Mouse (Mus musculus): ENCODE results near the gene Mfsd4b3.

Gene Mfsd4b3

DNA sequence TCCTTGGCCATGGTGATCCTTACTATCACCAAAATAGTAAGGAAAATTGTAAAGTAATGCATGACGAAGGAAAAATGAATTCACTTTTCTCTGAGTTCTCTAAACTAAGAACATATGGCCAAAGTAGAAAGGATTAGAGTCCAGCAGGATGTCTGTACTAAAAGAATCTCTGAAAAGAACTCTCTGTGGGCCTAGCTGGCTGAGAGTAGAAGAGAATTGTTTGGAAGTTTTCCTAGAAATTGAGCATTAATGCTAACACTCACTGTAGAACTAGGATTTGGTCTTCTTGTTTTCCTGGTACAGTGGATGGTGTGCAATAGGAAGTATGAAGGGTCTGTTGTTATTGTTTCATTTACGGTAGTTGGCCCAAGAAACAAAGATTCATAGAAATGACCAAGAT, 4.8 kb downstream of the Mfsd4b3 start:
- TF ChIP-seq GATA4 (IDR thresholded peaks at IDR 0.05; ENCODE audit: insufficient replicate concordance, low read length) = no peak

DNA sequence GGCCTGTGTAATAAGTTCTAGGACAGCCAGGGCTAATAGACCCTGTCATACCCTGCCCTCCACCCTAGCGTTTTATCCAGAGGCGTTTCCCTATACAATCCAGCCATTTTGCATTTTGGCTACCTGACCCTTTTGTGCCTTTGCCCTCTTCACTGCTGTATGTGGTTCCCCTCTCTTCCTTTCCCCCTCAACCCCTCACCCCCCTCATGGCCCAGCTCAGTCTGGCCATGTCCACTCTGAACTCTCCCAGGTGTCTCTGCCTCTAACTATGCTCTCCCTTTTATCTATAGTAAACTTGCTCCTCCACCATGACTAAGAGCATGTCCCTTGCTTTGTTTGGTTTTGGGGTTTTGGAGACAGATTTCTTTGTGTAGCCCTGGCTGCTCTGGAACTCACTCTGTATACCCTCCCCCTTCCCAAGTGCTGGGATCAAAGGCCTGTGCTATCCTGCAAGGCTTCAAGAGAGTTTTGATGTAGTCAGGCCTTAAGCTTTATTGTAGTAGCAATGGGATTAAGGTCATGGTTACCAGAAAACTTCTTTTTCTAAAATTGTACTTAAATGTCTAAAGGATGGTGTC, 10.5 kb downstream of the Mfsd4b3 start:
- no peak for TF ChIP-seq GATA4 (IDR thresholded peaks at IDR 0.05; ENCODE audit: insufficient replicate concordance, low read length)

DNA sequence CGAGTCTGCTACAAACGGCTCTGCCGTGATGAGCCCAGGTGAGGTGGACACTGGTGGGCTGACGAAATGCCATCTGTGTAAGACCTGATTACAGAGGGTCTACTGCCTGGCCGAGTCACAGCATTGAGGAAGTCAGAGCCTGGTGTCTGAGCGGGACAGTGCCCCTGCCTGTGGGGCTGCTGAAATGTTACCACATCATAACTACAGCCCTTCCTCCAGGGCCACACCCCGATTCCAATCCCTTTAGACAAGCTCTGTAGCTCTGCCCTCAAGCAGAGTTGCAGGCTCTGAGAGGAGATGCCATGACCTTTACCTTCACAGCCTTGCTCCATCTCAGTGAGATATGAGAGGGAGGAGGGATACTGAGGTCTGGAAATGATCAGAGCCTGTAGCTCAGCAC, 23.4 kb downstream of the Mfsd4b3 start:
- TF ChIP-seq GATA4 (IDR thresholded peaks at IDR 0.05; ENCODE audit: insufficient replicate concordance, low read length) = no peak

DNA sequence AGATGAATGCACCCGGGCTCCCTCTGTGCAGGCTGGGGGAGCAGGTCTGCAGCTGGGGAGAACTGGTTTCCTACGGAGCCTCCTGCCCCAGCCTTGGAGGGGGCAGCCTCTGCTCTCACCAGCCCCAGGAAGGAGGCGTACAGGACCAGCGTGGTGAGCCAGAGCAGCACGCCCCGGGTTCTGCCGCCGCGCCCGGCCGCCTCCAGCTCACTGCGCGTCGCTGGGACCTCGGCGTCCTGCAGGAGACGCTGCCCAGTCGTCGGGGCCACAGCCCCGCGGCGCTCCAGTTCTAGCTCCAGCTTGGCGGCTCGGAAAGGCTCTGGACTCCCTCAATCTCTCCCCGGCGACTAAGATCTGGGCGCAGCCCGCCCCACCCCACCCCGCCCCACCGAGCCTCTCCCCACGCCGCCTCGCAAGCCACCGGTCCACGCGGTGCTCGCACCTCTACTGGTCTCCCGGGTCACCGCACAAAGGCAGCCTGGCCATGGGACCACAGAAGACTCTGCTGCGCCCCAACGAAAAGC, 33.3 kb downstream of the Mfsd4b3 start, which contains the start of gene Mfsd4b2:
TSS of gene Mfsd4b2 (minus strand) at position 308 of the 524 bp plus-strand sequence.
- no peak for TF ChIP-seq GATA4 (IDR thresholded peaks at IDR 0.05; ENCODE audit: insufficient replicate concordance, low read length)

DNA sequence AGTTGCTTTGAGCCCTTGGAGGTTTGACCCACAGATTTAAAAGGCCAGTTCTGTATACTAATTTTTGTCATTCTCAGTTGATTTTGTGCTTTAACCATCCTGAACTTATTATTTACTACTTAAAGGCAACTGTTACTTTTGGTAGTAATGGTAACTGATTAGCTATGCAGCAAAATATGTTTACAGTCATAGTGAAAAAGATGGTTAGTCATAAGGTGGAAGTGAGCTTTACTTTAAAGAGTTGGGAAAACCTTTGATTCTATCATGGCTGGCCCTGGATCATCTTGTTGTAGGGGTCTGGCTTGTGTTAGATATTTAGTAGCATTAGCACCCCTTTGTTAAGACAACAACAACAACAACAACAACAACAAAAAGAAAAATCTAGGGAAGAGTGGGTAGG, 47.3 kb downstream of the Mfsd4b3 start:
- no peak for TF ChIP-seq GATA4 (IDR thresholded peaks at IDR 0.05; ENCODE audit: insufficient replicate concordance, low read length)

DNA sequence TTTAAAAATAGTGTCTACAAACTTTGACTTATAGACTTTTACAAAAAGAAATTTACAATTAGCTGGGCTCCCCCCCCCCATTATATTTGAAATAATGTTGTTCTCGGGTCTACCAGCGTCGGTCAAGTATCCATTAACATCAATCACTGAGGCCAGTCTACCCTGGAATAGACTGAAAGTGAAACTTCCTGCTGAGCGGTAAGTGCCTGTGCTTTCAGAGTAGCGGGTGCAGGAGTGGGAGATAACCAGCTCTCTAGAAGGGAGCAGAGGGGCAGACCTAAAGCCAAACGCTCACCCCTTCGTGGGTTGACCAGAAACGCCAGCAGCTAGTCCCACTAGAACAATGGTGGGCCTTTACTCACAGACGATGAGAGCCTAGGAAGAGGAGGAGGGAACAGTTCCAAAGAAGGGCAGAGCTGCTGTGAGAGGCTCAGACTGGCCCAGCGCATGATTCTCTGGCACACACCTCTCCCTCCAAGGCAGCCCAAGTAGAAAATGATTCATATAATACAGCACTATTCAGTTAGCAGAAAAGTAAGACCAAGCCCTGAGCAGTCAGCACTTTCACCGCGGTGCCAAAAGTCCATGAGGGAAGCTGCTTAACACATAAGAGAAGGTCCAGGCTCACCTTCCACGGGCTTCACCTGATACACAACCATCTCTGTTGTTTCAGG, 51.0 kb downstream of the Mfsd4b3 start:
- no peak for TF ChIP-seq GATA4 (IDR thresholded peaks at IDR 0.05; ENCODE audit: insufficient replicate concordance, low read length)

DNA sequence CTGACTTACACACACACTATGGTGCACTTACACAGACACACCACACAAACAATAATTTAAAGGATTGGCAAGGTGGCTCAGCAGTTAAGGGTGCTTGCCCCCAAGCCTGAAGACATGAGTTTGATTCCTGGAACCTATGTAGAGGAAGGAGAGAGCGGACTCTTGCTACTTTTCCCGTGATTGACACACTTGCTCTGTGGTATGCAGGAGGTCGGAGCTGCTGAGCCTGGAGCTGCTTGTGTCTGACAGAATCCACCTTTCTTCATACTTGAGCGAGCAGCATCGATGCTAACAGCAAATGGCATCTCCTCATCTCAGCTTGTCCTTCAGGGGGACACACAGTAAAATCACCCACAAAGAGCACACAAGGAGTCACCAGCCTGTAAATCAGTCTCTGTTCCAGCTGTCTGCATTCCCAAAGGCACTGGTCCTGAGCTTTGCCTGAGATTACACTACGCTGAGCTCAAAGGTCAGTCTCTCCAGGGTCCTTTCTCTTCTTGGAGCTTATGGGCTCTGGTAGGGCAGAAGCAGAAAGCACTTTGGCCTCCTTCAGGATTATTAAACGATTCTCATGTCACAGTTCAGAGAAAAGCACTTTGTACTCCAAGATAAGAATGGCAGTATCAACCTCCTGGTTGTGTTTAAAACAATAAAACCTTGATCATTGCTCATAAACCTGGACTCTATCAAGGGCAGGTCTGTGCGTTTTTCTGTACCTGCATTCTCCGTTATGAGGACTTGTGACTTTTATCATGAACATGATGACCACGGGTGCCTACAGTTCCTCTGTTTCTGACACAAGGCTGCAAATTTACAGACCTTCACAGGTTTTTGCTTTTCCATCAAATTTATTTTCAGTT, 52.9 kb downstream of the Mfsd4b3 start:
- no peak for TF ChIP-seq GATA4 (IDR thresholded peaks at IDR 0.05; ENCODE audit: insufficient replicate concordance, low read length)

DNA sequence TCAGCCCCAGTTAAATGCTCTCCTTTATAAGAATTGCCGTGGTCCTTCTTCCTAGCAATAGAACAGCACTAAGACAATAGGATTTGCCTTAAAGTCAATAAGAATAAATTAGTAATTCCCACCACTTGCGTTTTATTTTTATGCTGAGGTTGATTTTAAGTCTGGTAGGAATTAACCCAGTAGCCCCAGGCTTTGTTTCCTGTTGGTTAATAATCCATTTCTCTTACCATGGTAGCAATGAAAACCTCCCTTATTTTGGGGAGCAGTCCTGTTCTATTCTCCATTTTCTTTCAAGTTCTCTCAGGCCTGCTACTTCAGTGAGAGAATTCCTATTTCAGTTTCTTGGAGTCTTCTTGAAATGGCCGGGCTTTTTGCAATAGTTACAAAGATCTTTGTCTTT, 55.8 kb downstream of the Mfsd4b3 start:
- no peak for TF ChIP-seq GATA4 (IDR thresholded peaks at IDR 0.05; ENCODE audit: insufficient replicate concordance, low read length)

DNA sequence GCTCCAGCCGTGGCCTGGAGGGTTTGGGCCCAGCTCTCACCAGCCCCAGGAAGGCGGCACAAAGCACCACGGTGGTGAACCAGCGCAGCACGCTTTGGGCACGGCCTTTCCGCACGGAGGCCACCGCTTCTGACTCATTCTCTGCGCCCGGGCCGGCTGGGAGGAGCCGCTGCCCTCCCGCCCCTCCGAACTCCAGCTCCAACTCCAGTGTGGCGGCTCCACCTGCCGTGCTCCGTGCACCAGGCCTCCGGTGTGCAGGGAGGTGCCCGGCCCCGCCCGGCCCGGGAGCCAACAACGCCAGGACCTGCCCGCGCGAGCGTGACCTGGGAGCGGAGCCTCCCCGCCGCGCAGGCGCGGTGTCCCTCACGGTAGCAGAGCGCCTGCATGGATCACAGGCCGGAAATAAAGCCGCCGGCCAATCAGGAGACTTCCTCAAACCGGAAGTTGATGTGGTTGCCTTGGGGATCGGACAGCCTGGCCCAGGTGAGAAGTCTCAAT, 61.0 kb downstream of the Mfsd4b3 start, which contains the start of gene Mfsd4b4:
TSS of gene Mfsd4b4 (minus strand) at position 365 of the 498 bp plus-strand sequence.
- peak; percentile 9; the same call in 1 of the 2 replicates for TF ChIP-seq GATA4 (IDR thresholded peaks at IDR 0.05; ENCODE audit: insufficient replicate concordance, low read length)

Data from liver, adult (tissue).